Mouse (Mus musculus) myocyte (in vitro differentiated cells): Measurements from ENCODE around the gene Ptpn3. TPM values are rescaled to one million over a fixed set of nuclear protein-coding genes. Genes with fewer than 3 reads are reported as not detected.

Experiments
- H3K27me3 ChIP-seq: one replicate; pipeline ENCODE4 v1.6.1; 2011; ENCODE audit not compliant: control insufficient read depth, insufficient read depth, insufficient read length
- H3K36me3 ChIP-seq: one replicate; pipeline ENCODE4 v1.6.1; 2011; ENCODE audit not compliant: control insufficient read depth, insufficient read depth
- H3K4me2 ChIP-seq: one replicate; pipeline ENCODE4 v1.6.1; 2011; ENCODE audit warnings: low read depth, control low read depth
- H3K4me3 ChIP-seq: one replicate; pipeline ENCODE4 v1.5.1; 2011; ENCODE audit warnings: mild to moderate bottlenecking, control low read depth, moderate library complexity
- H3K79me2 ChIP-seq: one replicate; pipeline ENCODE4 v1.6.1; 2011; ENCODE audit not compliant: control insufficient read depth, insufficient read depth
- H3ac ChIP-seq: one replicate; pipeline ENCODE4 v1.6.1; 2011; ENCODE audit not compliant: control insufficient read depth, insufficient read length
- CEBPB ChIP-seq: IDR thresholded peaks from 2 replicates; pipeline ENCODE4 v1.6.1; 2011; ENCODE audit warnings: mild to moderate bottlenecking, moderate library complexity; ENCODE audit not compliant: poor library complexity, insufficient read depth, severe bottlenecking
- E2F4 ChIP-seq: IDR thresholded peaks from one replicate; pipeline ENCODE4 v1.6.1; 2011; ENCODE audit warnings: mild to moderate bottlenecking, control low read depth, moderate library complexity; ENCODE audit not compliant: insufficient read depth
- MAX ChIP-seq: IDR thresholded peaks from one replicate; pipeline ENCODE4 v1.6.1; 2011; ENCODE audit warnings: low read depth, mild to moderate bottlenecking, control low read depth
- MYOD1 ChIP-seq, 3 experiments: IDR thresholded peaks; one replicate each; pipeline ENCODE4 v1.6.1; 2011; ENCODE audit warnings: control low read depth in 2 of 3, low read depth in 2 of 3, mild to moderate bottlenecking in 2 of 3, moderate library complexity in 1 of 3; ENCODE audit not compliant: insufficient read length in 2 of 3, control insufficient read depth in 1 of 3
- MYOG ChIP-seq, 3 experiments: IDR thresholded peaks; one replicate each; pipeline ENCODE4 v1.6.1; 2011; ENCODE audit warnings: control low read depth in 2 of 3, low read depth in 2 of 3, mild to moderate bottlenecking in 2 of 3; ENCODE audit not compliant: insufficient read length in 2 of 3, control insufficient read depth in 1 of 3, insufficient read depth in 1 of 3
- POLR2A ChIP-seq: IDR thresholded peaks from one replicate; pipeline ENCODE4 v1.6.1; 2011; ENCODE audit warnings: low read depth, mild to moderate bottlenecking, control low read depth, moderate library complexity; ENCODE audit not compliant: insufficient read length
- POLR2AphosphoS2 ChIP-seq: IDR thresholded peaks from one replicate; pipeline ENCODE4 v1.6.1; 2011; ENCODE audit warnings: low read depth, control low read depth; ENCODE audit not compliant: insufficient read length
- REST ChIP-seq: IDR thresholded peaks from one replicate; pipeline ENCODE4 v1.6.1; 2011; ENCODE audit warnings: mild to moderate bottlenecking, control low read depth, moderate library complexity; ENCODE audit not compliant: insufficient read depth, insufficient read length
- SRF ChIP-seq: IDR thresholded peaks from one replicate; pipeline ENCODE4 v1.6.1; 2011; ENCODE audit warnings: low read depth; ENCODE audit not compliant: control insufficient read depth, insufficient read length
- TCF12 ChIP-seq: IDR thresholded peaks from one replicate; pipeline ENCODE4 v1.6.1; 2011; ENCODE audit warnings: mild to moderate bottlenecking, control low read depth; ENCODE audit not compliant: poor library complexity, insufficient read depth, severe bottlenecking
- TCF3 ChIP-seq: IDR thresholded peaks from one replicate; pipeline ENCODE4 v1.6.1; 2011; ENCODE audit warnings: low read depth, control low read depth; ENCODE audit not compliant: insufficient read length
- USF1 ChIP-seq: IDR thresholded peaks from one replicate; pipeline ENCODE4 v1.6.1; 2011; ENCODE audit warnings: low read depth, mild to moderate bottlenecking, control low read depth, moderate library complexity
- polyA plus RNA-seq: library from polyadenylated mRNA; unstranded; fragments of >200 nt; fragmentation: generic; extraction: Trizol; gene quantifications from one replicate; pipeline ENCODE4 v1.2.1, GENCODE M21; 2012; ENCODE audit warnings: missing spikeins

Gene Ptpn3
- polyA plus RNA-seq, 1 experiment: 3.1 TPM

DNA sequence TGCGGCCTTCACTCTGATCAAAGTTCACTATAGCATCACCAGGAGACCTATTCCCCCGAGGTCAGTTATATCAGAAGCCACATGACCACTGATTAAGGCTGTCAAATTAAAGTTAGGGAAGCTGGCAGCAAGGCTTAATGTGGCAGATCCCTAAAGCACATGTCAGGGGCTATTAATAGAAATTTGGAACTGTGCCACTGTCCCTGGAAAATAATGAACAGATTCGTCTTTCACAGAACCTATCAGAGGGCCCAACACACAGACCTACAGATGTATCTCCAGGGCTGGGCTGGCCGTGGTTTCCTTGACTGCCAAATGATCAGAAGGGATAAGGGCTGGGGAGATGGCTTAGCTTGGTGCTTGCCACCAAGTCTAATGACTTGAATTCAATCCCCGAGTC is 65.1 kb downstream of the Ptpn3 start:
- no peaks in the 10 kb centered on the region for H3K79me2 ChIP-seq
- no peaks in the 10 kb centered on the region for H3K36me3 ChIP-seq
- H3K4me2 ChIP-seq: no peak overlapping the region
- H3K27me3 ChIP-seq: no peaks in the 10 kb centered on the region
- TF ChIP-seq TCF12: no peak
- TF ChIP-seq USF1: peak; percentile 7
- no peak overlapping the region for H3K4me3 ChIP-seq
- no peak overlapping the region for H3ac ChIP-seq

DNA sequence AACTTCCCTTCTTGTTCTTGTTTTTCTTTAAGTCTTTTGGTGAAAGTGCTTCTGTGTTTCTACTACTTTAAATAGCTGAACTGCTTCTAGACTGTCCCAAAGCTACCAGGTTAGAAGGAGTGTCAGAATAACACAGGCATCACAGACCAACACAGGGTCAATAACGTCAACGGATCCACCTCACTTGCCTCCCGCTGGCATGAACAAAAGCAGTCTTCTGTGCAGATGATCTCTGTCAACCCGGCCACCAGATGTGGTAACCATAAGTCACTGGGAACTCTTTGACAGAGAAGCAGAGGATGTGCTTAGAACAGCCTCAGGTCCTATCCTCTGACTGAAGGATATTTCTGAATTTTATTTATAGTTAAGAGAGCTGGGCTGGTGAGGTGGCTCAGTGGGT is 65.9 kb downstream of the Ptpn3 start:
- Histone ChIP-seq H3K4me2 (no peak overlapping the region), H3K4me3 (no peak overlapping the region), H3ac (no peak overlapping the region), H3K36me3 (no peaks in the 10 kb centered on the region), H3K79me2 (no peaks in the 10 kb centered on the region), H3K27me3 (no peaks in the 10 kb centered on the region)
- TF ChIP-seq POLR2A (no peak), SRF (no peak), POLR2AphosphoS2 (no peak), MAX (no peak), USF1 (no peak), E2F4 (no peak), MYOD1 (IDR thresholded peaks at IDR 0.05; ENCODE audit: control insufficient read depth in 1 of 3, insufficient read length in 2 of 3, low read depth in 2 of 3) (no peak)

DNA sequence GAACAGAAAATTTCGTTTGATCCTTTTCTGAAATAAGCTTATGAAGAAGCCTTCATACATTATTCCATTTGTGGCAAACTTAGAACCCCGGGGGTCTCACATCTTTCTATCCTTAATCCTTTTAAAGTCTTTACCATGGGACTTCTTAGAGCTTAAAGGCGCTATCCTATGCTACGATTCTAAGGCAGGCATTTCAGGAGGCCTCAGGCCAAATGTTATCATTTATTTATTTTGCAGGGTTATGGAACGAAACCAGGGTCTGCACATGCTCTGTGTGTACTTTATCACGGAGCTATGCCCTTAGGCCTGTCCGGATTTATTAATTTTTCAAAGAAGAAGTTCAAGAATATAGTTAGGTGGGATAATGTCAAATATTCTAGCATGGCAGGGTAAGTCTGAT is 67.3 kb downstream of the Ptpn3 start:
- Histone ChIP-seq H3K4me2 (no peak overlapping the region), H3K79me2 (no peaks in the 10 kb centered on the region), H3K36me3 (no peaks in the 10 kb centered on the region), H3K27me3 (no peaks in the 10 kb centered on the region), H3ac (no peak overlapping the region), H3K4me3 (no peak overlapping the region)
- TF ChIP-seq TCF12 (no peak), CEBPB (no peak), SRF (no peak), POLR2A (no peak), POLR2AphosphoS2 (no peak), MYOG (IDR thresholded peaks at IDR 0.05; ENCODE audit: control insufficient read depth in 1 of 3, insufficient read depth in 1 of 3, insufficient read length in 2 of 3, low read depth in 2 of 3) (no peak), REST (no peak), MAX (no peak), MYOD1 (IDR thresholded peaks at IDR 0.05; ENCODE audit: control insufficient read depth in 1 of 3, insufficient read length in 2 of 3, low read depth in 2 of 3) (no peak), TCF3 (no peak), E2F4 (no peak), USF1 (no peak)

DNA sequence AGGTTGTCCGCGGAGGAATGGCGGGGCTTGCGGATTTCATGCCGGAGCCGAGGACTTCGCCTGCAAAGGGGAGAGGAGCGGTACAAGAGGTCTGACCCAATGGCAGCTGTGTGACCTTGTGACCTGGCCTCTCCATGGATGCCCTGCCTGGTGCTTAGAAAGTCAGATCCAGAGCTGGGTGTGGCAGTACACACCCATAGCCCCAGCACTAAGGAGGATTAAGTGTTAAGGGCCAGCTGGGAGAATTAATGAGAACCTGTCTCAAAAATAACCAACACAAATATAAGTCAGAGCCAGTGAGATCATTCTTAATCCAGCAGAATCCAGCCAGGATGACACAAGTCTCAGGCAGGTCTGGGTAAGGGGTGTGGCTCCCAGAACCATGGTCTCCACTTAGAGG is 69.2 kb downstream of the Ptpn3 start:
- no peaks in the 10 kb centered on the region for H3K36me3 ChIP-seq
- no peak overlapping the region for H3K4me3 ChIP-seq
- no peaks in the 10 kb centered on the region for H3K79me2 ChIP-seq
- no peak for TF ChIP-seq REST
- TF ChIP-seq POLR2A: no peak
- TF ChIP-seq TCF12: no peak
- TF ChIP-seq E2F4: no peak
- TF ChIP-seq USF1: no peak
- TF ChIP-seq SRF: no peak
- TF ChIP-seq MAX: no peak
- peak; percentile 6 to 80 (median 36) for TF ChIP-seq MYOD1 (IDR thresholded peaks at IDR 0.05; ENCODE audit: control insufficient read depth in 1 of 3, insufficient read length in 2 of 3, low read depth in 2 of 3)
- no peak for TF ChIP-seq TCF3
- no peak for TF ChIP-seq POLR2AphosphoS2
- TF ChIP-seq CEBPB: no peak
- peak in 2 of 3 experiments; percentile 47 to 77 for TF ChIP-seq MYOG (IDR thresholded peaks at IDR 0.05; ENCODE audit: control insufficient read depth in 1 of 3, insufficient read depth in 1 of 3, insufficient read length in 2 of 3, low read depth in 2 of 3)
- no peaks in the 10 kb centered on the region for H3K27me3 ChIP-seq
- H3K4me2 ChIP-seq: no peak overlapping the region
- H3ac ChIP-seq: no peak overlapping the region

DNA sequence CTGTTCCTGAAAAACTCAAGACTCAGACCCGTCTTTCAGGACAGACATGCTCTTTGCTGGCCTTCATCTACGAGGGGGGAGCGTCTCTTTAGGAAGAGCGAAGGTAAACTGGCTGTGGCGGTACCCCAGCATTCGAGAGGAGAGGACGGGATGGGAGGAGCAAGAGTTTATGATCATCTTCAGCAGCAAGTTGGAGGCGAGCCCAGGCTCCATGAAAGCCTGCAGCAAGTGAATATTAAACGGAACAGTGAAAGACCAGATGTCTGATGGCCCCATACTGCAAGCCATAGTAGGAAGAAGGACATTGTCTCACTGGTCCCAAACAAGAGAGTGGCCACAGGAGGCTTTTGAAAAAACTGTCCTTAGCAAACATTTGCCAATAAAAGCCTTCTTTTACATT is 70.3 kb downstream of the Ptpn3 start:
- H3K4me2 ChIP-seq: no peak overlapping the region
- no peak overlapping the region for H3K4me3 ChIP-seq
- no peaks in the 10 kb centered on the region for H3K36me3 ChIP-seq
- no peak overlapping the region for H3ac ChIP-seq
- TF ChIP-seq TCF12 (no peak), USF1 (no peak), POLR2A (no peak), REST (no peak), E2F4 (no peak), SRF (no peak), MYOD1 (IDR thresholded peaks at IDR 0.05; ENCODE audit: control insufficient read depth in 1 of 3, insufficient read length in 2 of 3, low read depth in 2 of 3) (no peak), TCF3 (no peak), MYOG (IDR thresholded peaks at IDR 0.05; ENCODE audit: control insufficient read depth in 1 of 3, insufficient read depth in 1 of 3, insufficient read length in 2 of 3, low read depth in 2 of 3) (no peak), MAX (no peak), POLR2AphosphoS2 (no peak), CEBPB (no peak)
- no peaks in the 10 kb centered on the region for H3K79me2 ChIP-seq
- no peaks in the 10 kb centered on the region for H3K27me3 ChIP-seq
